Mouse (Mus musculus): ENCODE data around the gene Best3.
"Not testable (repeated sequence)": the region's sequence is repeated elsewhere in the genome, so short reads cannot be mapped to it uniquely, and the experiment has no call there.

The Best3 gene

DNA sequence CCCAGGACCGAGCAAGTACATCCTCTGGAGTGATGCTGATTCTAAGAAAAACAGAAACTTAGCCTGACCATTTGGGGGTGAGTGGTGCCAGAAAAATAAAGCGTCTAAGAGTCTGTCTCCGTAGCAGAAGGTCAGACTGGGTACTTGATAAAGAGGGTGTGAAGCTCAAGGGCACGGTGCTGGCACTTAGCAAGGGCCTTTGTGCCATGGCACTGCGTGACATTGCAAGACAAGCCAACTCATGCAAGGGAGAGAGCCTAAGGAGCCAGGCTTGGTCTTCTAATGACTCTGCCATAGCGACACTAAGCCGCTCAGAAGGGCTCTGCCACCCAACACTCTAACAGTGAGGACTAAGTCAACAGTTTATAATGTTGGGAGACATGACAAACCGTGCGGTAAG is 7.3 kb upstream of the Best3 start:
- no peak for DNase-seq (ENCODE audit: low read depth, low spot score)

DNA sequence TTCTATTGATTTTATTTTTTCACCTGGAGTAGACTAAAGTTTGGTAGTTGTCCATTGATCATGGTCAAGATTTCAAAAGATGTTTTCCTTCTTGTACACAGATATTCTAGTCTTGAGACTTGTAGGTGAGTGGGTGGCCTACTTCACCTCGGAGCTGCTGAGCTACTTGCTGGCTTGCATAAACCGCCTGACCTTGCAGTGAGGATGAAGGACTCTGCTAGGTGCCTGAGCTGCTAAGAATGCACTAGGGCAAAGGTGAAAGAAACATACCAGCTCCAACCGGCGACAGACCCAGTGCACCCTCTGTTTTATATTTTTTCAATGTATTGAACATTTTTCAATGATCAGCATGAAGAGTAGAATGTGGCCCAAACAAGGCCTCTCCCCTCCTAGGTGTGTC is 5.8 kb upstream of the Best3 start:
- DNase-seq (ENCODE audit: low read depth, low spot score) = no peak

DNA sequence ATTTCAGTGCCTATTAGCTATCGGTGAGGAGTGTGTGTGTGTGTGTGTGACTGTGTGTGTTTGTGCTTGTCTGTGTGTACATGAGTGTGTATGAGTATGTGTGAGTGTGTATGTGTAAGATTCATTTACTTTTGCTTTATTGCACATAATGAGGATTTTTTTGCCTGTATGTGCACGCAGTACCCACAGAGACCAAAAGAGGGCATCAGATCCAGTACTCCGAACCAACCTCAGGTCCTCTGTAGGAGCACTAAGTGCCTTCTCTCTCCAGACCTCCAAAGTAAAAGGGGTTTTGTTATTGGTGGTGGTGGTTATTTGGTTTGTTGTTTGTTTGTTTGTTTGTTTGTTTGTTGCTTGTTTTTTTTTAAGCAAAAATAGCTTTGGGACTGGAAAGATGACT is 5.2 kb upstream of the Best3 start:
- no peak for DNase-seq (ENCODE audit: low read depth, low spot score)

DNA sequence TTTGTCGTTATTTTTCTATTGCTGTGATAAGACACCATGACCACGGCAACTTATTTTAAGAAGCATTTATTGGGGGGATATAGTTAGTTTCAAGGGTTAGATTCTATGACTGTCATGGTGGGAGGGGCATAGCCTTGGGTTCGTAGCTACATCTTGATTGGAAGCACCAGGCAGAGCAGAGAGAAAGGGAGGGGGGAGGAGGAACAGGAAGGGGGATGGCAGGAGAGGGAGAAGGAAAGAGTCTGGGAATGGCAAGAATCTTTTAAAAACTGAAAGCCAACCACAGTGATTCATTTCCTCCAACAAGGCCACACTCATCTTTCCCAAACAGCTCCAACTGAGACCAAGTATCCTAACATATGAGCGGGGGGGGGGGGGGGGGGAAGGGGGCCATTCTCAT is 3.6 kb upstream of the Best3 start:
- DNase-seq (ENCODE audit: low read depth, low spot score) = no peak

DNA sequence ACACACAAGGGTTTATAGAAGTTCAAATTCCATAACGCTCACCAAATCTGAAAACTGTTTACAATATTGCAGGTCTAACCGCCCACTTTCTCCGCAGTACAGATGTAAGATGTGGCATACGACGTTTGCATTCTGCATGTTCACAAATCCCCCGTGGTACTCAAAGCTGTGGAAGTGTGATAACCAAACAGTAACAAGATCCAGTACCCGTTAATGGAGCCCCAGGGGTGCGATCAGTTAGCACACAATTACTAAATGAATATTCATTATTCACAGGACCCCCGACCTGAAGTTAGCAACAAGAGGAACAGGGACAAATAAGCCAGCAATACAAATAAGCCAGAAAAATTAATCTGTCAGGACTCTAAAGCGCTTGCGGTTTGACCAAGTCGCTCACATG is 1.3 kb upstream of the Best3 start:
- no peak for DNase-seq (ENCODE audit: low read depth, low spot score)

DNA sequence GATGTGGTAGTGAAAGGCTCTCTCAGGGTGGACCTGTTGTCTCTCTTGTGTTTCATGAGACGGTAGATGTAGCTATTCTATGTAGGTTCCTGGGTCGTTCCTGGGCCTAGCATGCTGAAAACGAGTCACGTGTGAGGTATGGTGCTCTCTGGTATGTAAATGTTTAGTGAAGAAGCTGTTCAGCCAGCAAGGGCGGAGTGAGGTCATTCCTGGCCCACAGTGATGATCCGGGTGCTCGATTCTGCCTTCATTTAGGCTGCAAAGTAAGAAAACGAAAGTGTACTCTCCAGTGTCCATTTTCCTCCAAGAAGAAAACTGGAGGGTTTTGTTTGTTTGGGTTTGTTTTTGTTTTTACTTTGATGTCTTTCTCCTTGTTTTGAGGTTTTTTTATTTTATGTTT is 7.9 kb downstream of the Best3 start:
- no peak for DNase-seq (ENCODE audit: low read depth, low spot score)

DNA sequence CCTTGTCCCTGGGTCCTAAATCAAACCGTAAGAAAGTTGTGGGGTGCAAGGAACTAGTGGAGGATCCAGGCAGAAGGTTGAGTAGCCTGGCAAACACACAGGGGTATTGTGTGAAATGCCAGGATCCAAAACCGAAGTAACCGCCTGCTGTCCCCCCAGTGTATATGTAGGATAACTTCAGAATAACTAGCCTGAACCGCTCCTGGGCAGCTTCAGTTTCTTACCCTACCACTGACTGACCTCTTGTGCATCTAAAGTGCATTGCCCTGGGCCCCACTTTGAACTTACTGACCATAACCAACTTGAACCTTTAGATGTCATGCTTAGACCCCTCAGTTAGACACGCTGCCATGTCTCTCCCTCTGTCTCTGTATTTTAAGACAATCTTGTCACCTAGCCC is 9.0 kb downstream of the Best3 start:
- no peak for DNase-seq (ENCODE audit: low read depth, low spot score)

DNA sequence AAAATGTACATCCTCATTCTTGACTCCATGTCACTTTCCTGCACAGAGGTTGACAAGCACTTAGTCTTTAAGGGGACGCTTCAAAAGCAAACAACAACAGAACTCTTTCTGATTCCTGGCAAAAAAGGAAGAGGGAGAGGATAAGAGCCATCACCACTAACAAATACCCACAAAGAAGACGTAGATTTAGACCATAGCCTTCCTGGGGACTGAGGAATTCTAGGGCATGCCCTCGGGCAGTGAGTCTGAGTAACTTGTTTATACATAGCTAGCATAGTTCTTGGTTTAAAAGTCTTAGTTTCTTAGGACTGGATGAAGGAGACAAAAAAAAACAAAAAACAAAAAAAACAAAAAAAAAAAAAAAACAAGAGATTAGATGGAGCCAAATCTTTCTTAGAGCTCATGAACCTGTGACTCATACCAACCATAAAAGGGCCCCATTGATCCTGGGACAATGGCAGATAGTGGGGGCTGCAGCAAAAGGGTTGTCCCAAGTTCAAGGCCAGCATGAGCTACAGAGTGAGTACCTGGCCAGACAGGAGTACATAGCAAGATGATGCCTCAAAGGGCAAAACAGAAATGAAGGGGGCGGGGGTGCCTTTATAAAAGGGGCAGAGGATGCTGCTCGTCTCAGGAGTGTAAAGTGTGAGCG is 9.6 kb downstream of the Best3 start:
- no peak for DNase-seq (ENCODE audit: low read depth, low spot score)

DNA sequence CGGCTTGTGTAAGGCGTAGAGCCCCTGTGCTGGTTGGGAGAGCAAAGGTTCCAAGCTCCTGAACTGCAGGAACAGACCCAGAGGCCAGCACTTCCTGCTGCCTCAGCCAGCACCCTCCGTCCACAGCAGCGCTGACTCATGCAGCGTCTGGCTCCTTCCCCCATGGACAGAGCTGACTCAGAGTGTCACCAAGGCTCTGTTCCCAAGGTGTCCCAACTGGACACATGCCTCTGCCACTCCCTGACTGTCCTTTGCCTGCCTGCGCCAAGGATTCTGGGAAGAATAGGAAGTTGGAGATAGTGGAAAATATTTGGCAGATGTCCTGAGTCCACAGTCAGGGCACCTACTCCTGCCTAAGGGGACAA is 10.1 kb downstream of the Best3 start:
- DNase-seq (ENCODE audit: low read depth, low spot score) = no peak

DNA sequence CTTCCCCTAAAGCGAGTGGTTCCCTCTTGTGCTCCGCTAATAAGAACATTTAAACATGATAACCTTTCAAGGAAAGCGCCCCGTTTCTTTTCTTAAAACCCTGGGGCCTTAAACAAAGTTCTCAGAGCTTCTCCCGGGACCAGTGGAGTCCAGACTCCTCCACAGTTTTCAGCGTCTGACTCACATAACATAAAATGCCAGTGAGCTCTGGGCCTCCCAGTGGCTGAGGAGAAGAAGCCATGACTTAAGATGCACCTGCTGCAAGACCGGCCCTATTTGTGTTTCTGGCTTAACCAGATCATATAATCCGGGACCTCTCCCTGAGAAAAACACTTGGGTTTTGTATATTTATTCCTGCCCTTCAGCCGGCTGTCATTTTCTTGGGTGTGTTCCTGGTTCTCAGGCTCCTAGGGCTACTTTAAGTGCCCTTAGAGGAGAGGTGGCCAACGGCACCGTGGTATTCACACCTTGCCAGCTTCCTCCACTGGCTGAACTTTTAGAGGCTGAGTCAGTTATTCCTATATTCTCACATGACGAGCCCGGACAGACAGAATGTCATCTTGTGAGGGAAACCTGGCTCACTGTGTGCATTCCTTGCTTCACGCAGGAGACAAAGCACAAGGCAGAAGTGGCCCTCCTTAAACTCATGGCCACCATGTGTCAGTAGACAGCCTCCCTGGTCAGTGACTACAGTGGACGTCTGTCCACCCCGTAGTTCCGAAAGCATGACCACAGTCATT is 12.8 kb downstream of the Best3 start:
- no peak for DNase-seq (ENCODE audit: low read depth, low spot score)

DNA sequence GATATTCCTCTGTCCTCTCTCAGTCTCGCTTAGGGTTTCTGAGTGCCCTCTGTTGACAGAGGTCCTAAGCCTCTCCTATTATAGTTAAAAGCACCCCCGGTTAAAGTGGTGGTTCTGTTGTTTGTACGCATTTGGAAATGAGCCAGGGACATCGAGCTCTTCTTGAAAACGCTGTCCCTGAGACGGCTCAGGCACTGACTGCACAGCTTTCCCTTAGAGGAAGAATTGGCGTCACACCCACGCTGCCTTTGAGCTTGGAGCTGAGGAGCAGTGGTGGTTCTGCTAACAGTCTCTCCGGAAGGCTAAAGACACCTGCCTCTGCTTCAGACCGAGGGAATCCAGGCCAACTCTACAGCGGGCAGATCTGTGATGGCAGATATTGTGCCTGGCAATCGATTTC is 14.9 kb downstream of the Best3 start:
- DNase-seq (ENCODE audit: low read depth, low spot score) = no peak

DNA sequence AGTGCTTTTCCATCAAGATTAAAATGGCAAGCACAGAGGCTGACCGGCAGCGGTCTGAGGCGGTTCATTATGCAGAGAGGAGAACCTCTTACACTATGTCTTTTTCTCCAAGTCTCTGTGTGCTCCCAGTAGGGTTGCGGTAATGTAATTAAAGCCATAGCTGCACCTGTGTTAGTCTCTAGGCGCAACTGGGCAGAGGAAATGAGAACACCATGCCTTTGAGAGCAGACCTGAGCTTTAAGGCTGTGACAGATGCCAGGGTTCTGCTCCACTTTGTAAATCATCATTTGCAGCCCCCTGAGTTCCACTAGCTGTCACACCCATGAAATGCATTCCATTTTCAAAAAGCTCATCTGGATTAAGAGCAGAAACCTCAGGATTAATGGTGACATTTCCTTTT is 18.6 kb downstream of the Best3 start:
- no peak for DNase-seq (ENCODE audit: low read depth, low spot score)

DNA sequence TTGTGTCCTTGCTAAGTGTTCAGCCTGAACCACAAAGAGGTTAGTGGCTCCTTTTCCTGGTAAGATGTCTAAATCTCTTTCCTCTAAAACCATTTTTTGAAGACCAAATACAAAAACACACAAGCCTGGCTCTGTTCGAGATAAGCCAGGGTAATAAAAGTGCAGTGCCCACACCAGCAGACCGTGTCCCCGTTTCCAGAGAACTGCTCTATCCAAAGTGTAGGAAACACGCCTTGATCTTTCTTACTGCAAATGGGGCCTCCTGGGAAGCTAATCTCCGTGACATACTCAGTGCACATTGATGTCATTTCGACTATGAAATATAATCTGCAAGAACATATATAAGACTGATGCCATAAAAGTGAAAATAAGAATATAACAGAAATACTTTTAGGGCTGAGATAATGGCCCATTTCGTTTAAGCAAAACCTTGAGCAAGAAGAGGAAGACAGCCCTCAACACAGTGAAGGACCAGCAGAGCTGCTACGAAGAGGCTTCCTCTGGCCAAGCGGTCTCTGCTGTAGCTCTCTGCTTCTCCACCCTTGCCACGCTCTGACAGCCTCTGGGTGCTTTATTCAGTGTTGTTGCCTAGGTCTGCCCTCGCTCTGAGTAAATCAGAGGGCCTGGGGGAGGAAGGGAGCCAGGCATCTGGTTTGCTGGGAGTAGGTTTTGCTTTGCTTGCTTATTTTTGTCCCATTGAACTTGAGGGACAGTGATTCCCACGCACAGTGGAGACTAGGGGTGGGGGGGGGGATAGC is 19.8 kb downstream of the Best3 start:
- DNase-seq (ENCODE audit: low read depth, low spot score) = no peak

DNA sequence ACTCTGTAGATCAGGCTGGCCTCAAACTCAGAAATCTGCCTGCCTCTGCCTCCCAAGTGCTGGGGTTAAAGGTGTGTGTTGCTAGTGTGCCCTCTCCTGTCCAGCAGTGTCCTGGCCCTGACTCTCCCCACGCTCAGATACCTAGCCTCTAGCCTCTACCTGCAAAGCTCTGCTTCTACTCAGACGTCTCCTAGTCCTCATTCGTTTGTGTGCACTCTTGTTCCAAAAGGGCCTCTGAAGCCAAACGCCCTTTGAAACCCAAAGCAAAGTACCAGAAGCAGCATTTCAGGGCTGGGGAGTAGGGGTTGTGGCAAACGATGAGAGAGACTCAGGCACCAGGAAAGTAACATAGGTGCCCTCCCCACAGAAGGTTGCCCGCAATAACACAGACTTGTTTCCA is 23.6 kb downstream of the Best3 start:
- no peak for DNase-seq (ENCODE audit: low read depth, low spot score)

DNA sequence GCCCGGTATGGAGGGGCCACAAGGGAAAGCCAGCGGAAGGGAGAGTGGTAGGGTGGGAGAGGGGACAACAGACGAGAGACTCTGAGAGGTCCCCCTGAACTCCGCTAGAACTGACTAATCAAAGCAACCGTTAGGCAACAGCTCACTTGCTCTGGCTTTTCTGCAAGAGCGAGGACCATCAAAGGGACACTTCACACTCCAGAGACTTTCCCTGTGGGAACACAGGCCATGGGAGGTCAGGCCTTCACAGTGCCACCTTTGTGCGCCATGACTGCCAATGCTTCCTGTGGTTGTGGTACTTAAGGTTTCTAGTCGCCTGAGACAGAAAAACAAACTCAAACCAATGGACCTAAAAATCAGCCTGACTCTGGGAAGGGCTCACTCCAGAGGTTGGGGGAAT is 24.9 kb downstream of the Best3 start:
- no peak for DNase-seq (ENCODE audit: low read depth, low spot score)

DNA sequence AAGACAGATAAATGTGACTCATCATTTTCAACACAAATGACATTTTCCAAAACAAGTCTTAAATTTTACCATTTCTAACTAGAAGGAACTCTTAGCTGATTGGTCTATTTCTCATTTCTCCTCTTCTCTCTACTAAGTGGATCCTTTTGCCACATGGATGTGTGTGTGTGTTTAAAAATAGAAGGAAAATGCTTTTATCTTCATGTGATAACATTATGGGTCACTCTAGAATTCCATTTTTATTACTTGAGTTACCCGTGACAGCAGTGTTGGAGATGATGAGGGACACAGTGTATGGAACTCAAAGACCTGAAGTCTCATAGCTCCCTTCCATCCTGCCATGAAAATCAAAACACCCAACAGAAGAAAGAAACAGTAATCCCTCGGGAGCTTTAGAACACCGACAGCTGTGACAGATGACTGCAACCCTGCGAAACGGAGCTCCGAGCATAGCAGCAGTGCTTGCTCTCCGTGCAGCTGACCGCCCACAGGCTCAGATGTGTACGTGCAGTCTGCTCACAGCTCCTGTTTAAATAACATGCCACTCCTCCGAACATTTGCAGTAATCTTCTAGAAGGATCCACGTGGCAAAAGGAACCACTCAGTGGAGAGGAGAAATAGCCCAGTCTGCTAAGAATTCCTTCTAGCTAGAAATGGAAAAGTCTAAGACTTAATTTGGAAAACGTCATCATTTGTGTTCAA is 27.7 kb downstream of the Best3 start:
- DNase-seq (ENCODE audit: low read depth, low spot score) = no peak

DNA sequence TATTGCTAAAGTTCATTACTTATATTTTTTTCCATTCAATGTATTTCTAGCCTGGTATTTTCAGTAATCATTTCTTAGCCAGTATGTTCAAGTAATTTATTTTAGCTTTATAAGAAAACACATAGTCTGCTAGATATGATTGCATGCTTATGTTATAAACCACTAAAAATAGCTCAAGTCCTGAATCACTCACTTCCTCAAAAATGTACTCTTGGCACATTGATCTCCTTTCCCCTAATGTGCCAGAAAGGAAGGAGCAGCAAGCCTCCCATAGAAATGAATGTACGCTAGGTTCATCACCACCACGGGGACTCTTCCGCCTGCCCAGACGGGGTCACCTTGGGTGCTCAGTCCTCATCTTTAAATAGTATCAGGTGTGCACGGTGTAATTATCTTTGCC is 28.5 kb downstream of the Best3 start:
- no peak for DNase-seq (ENCODE audit: low read depth, low spot score)

DNA sequence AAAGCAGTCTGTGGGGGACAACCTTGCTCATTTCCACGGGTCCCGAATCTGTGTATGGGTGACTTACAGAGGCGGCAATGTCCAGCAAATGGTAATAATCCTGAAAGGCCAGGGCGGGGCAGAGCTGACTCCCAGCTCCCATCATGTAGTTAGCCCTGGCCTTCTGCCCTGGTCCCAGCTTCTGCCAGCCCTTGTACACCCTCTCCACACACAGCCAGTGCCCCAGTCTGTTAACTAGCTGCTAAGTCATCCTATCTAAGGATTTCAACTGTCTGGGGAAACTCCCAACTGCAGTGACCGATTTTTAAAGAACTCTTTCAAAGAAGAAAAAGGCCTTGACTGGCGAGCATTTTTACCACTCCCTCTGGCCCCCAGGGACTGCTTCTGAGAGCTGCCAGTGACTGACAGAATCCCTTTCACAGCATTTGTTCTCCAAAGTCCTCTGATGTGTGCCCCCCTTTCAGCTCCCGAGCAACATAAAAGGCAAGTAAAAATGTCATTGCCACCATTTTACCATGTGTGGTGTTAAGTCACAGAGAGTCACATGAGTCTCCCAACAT is 32.2 kb downstream of the Best3 start:
- DNase-seq (ENCODE audit: low read depth, low spot score) = no peak

DNA sequence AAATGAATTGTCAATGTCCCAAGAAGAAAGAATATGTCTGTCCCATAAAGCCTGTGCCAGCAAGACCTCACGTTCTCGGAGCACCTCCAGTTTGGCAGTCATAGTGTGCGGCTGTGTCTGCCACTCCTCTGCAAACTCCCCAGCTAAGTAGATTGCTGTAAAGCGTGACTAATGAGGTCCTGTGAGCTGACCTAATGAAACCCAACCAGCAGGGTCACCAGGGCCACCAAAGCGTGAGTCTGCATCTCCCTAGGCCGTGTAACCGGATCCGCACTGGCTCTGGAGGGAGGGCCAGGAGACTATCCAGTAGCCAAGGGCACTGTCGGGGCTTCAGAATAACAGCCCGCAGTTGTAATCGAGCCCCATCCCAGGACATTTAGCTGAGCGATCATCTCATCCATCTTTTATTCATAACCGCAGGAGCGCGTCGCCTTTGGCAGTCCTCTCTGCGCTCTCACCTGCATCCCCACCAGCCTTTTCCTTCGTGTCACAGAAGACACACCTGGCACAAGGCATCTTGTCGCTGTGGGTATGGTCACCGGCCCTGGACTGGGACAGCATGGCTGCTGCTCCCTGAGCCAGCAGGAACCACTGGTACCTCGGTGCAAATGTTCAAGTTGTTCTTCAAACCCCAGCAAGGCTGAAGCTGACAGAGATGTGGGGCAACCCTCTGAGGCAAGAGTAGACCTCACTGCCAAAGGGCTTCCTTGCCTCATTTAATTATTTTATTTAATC is 35.1 kb downstream of the Best3 start:
- DNase-seq (ENCODE audit: low read depth, low spot score) = no peak

DNA sequence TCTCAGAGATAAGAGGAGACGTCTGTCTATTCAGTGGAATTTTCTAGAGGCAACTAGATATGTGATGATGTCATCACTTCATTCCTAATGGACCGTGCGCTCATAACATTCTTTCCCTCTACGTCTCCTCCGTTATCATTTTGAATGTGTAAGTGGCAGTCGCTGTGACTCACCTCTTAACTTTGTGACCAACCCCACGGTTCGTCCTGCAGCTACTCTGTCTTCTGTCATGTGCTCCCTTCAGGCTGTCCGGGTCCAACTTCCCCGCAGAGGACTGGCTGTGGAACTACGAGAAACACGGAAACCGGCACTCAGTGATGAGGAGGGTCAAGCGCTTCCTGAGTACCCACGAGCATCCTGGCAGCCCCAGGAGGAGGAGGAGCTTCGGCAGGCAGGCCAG is 37.6 kb downstream of the Best3 start:
- DNase-seq (ENCODE audit: low read depth, low spot score) = no peak

DNA sequence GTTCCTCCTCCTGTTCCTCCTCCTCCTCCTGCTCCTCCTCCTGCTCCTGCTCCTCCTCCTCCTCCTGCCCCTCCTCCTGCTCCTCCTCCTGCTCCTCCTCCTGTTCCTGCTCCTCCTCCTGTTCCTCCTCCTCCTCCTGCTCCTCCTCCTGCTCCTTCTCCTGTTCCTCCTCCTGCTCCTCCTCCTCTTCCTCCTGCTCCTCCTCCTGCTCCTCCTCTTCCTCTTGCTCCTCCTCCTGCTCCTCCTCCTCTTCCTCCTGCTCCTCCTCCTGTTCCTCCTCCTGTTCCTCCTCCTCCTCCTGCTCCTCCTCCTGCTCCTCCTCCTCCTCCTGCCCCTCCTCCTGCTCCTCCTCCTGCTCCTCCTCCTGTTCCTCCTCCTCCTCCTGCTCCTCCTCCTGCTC is 39.7 kb downstream of the Best3 start:
- DNase-seq (ENCODE audit: low read depth, low spot score) = not testable (repeated sequence)
